Mouse (Mus musculus): ENCODE data around the gene Tbc1d10a. TPM values are rescaled to one million over a fixed set of nuclear protein-coding genes. Genes with fewer than 3 reads are reported as not detected.

Gene Tbc1d10a
- polyA plus RNA-seq, 1 experiment from 2014 or later, result 39.2 TPM

DNA sequence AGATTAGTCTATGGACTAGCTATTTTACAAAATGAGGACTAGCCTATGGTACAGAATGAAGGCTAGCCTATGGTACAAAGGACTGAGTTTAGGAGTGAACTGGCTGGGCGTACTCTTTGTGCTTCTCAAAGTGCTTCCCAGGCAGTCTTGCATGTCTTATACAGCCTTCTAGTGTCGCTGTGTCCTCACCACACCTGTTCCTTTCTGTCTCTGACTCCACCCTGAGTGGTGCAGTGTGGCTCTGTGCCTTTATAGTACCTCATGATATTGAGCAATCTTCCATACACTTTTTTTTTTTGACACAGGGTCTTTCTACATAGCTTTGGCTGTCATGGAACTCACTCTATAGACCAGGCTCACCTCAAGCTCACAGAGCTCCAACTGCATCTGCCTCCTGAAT is 44.8 kb downstream of the Tbc1d10a start:
- Histone ChIP-seq H3K9ac (no peak overlapping the region), H3K9me3 (no peaks in the 10 kb centered on the region), H3K4me3 (no peak overlapping the region), H3K4me2 (no peak overlapping the region), H3K36me3 (no peaks in the 10 kb centered on the region), H3K27ac (no peak overlapping the region), H3K27me3 (no peaks in the 10 kb centered on the region), H3K4me1 (no peaks in the 10 kb centered on the region)
- 88% methylated on average over 2 of the region's 2 CpGs for WGBS
- no peak for ATAC-seq (ENCODE audit: insufficient number of reproducible peaks, insufficient read depth, low FRiP score, low TSS enrichment, low read depth)

DNA sequence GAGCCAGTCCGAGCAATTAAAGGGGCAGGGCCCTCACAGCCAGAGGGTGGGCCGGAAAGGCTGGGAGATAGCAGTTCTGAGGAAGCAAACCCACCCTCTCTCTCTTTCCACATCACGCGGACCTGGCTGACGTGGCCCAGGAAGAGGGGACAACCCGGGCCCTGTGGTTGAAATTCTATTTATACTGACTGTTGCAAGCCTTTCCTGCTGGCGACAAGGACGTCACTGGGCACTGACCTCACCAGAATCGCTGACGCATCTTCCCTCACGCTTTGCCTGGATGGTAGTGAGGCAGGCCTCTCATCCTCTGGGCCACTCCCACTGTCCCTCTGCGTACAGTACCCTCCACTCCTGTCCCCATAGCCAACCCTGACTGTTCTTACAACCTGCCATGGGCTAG is 46.1 kb downstream of the Tbc1d10a start:
- Histone ChIP-seq H3K4me3 (no peak overlapping the region), H3K36me3 (no peaks in the 10 kb centered on the region), H3K9ac (no peak overlapping the region), H3K9me3 (no peaks in the 10 kb centered on the region), H3K27ac (no peak overlapping the region), H3K4me2 (no peak overlapping the region), H3K4me1 (no peaks in the 10 kb centered on the region), H3K27me3 (no peaks in the 10 kb centered on the region)
- ATAC-seq (ENCODE audit: insufficient number of reproducible peaks, insufficient read depth, low FRiP score, low TSS enrichment, low read depth), result no peak
- WGBS, result 57% methylated on average over 12 of the region's 12 CpGs

DNA sequence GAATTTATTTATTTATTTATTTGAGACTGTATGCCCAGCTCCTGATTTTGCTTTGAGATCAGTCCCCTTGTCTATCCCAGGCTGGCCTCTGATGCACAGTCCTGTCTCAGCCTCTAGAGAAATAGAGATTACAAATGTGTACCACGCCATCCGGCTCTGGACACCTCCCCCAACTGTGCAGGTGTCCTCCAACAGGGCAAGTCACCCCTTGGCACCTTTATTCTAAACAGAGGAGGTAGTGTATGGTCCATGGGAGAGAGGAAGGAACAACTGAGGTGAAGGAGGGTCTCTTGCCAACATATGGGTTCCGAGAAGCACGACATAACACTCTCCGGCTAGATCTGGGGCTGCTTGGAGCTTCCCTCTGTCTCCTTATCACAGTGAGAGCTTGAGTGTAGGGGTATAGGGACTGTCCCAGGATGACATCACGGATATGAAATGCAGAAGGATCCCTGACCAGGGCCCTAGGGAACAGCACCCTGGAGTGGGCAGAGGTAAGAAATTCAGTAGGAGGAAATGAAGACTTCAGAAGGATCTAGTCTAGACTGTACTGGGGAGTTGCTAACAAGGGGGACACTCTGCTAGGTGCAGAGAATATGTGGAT is 48.6 kb downstream of the Tbc1d10a start:
- Histone ChIP-seq H3K4me2 (no peak overlapping the region), H3K9me3 (0 out of 2 replicates have a peak, but pooled peaks cover 3% of the 10 kb centered on the region), H3K4me3 (no peak overlapping the region), H3K36me3 (no peaks in the 10 kb centered on the region), H3K4me1 (no peaks in the 10 kb centered on the region), H3K27ac (no peak overlapping the region), H3K27me3 (no peaks in the 10 kb centered on the region), H3K9ac (no peak overlapping the region)
- ATAC-seq (ENCODE audit: insufficient number of reproducible peaks, insufficient read depth, low FRiP score, low TSS enrichment, low read depth), result no peak
- WGBS, result 88% methylated on average over 6 of the region's 6 CpGs

DNA sequence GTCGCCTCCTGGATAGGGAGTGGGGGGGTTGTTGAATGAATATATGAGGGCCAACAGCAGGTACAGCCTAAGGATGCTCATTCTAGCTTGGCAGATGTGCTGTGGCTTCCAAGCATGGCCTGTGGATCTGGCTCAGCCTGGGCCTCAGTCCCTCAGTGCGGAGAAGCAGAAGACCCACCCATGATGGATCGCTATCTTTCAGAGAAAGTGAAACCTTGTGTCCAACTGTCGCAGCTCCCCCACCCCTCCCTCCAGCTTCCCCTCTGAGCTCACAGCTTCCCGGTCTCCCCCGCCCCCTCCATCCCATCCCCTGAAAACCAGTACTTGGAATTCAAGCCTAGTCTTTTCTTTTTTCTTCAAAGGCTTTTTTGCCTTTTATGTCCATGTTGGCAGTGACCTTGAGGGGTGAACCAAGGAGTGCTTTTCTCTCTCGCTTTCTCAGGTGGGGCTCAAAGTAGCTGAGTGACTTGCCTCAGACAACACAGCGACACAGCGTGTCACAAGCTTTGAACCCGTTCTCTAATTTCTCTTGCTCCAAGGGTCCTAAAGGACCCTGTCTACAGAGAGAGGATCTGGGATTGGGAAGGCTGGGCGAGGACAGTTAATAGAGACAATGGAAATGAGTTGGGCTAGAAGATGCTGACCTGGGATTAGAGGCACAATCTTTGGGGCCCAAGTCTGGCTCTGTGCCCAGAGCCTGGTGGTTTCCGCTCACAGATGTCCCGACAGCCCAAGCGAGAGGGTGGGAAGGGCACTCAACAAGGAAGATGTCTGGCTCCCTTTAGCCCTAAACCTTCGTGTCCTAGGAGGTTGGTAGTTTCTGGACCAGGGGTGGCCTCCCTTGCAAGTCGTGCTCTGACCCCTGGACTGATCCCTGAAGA is 49.3 kb downstream of the Tbc1d10a start, which contains the start of gene Osm:
Gene Osm (plus strand): TSS at position 756 of the 881 bp plus-strand sequence.
- no peaks in the 10 kb centered on the region for H3K36me3 ChIP-seq
- 0 out of 2 replicates have a peak, but pooled peaks cover 3% of the 10 kb centered on the region for H3K9me3 ChIP-seq
- no peak within 1 kb of the TSS for H3K4me2 ChIP-seq
- no peak within 1 kb of the TSS for H3K4me3 ChIP-seq
- ATAC-seq (ENCODE audit: insufficient number of reproducible peaks, insufficient read depth, low FRiP score, low TSS enrichment, low read depth), result no peak
- WGBS, result 74% methylated on average over 16 of the region's 16 CpGs
- no peak within 1 kb of the TSS for H3K27ac ChIP-seq
- no peak within 1 kb of the TSS for H3K9ac ChIP-seq
- H3K4me1 ChIP-seq, result no peaks in the 10 kb centered on the region
- H3K27me3 ChIP-seq, result no peaks in the 10 kb centered on the region

DNA sequence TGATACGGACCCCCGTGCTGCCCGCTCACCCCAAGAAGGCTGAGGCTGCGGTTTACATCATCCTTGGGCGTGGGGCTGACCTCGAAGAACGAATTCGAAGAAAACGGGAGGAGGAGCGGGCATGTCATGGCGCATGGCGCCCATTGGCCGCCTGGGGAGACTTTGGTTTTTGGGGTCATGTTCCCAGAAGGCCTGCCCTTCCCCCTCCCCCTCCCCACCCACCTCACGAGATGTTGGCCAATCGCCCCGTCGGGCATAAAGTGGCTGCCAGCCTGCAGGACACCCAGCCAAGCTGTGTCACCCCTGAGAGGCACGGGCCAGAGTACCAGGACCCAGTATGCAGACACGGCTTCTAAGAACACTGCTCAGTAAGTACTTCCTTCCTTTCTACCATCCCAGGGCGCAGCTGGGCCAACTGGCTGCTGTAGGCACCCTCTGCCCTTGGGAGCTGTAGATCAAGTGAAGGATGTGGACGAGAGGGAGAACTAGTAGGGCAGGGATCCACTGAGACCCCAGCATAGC is 50.0 kb downstream of the Tbc1d10a start:
- ATAC-seq (ENCODE audit: insufficient number of reproducible peaks, insufficient read depth, low FRiP score, low TSS enrichment, low read depth), result no peak
- H3K4me1 ChIP-seq, result no peaks in the 10 kb centered on the region

DNA sequence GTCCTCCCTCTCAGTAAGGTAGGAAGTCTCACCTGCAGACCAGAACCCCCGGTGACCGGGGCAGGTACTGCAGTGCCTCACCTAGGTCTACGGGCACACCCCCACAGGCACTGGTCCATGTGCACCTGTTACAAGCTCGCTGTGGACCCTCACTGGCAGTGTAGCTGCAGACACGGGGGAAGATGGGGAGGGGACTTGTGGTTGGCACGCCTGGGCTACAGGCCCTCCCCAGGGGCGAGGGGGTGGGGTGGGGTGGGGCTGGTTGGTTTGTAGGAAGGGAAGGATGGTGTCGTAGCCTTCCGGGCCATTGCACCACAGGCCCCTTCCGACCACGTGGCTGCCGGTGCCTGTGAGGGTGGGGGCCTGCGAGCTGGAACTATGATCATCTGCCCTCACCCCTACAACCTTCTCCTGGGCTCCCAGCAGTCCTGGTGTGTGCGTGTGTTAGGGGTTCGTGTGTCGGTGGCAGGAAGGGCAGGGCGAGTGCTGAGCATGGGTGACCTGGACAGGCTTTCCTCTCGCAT is 50.9 kb downstream of the Tbc1d10a start:
- H3K4me1 ChIP-seq, result no peaks in the 10 kb centered on the region
- H3K4me2 ChIP-seq, result no peak overlapping the region
- no peaks in the 10 kb centered on the region for H3K36me3 ChIP-seq
- no peak for ATAC-seq (ENCODE audit: insufficient number of reproducible peaks, insufficient read depth, low FRiP score, low TSS enrichment, low read depth)
- 82% methylated on average over 18 of the region's 18 CpGs for WGBS
- H3K9ac ChIP-seq, result no peak overlapping the region
- H3K27ac ChIP-seq, result no peak overlapping the region
- no peak overlapping the region for H3K4me3 ChIP-seq
- 0 out of 2 replicates have a peak, but pooled peaks cover 3% of the 10 kb centered on the region for H3K9me3 ChIP-seq
- H3K27me3 ChIP-seq, result no peaks in the 10 kb centered on the region

More for the DNA sequence above, 50.0 kb downstream of the Tbc1d10a start:
- Histone ChIP-seq H3K4me2 (no peak overlapping the region), H3K9ac (no peak overlapping the region), H3K9me3 (0 out of 2 replicates have a peak, but pooled peaks cover 3% of the 10 kb centered on the region), H3K36me3 (no peaks in the 10 kb centered on the region), H3K4me3 (no peak overlapping the region), H3K27ac (no peak overlapping the region), H3K27me3 (no peaks in the 10 kb centered on the region)
- WGBS, result 92% methylated on average over 21 of the region's 21 CpGs

DNA sequence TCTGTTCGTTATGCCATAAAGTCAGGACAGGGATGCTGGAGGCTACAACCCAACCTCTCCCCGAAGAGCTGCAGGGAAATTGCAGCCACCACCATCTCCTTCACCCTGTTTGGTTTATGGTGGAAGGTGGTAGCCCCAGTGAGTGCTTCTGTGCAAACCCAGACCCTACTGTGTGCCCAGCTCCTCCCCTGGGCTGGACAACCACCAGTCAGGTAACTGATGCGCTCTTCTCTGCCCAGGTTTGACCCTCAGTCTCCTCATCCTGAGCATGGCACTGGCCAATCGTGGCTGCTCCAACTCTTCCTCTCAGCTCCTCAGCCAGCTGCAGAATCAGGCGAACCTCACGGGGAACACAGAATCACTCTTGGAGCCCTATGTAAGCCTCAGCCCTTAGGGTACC is 51.6 kb downstream of the Tbc1d10a start:
- Histone ChIP-seq H3K36me3 (no peaks in the 10 kb centered on the region), H3K4me3 (no peak overlapping the region), H3K27me3 (no peaks in the 10 kb centered on the region), H3K4me1 (no peaks in the 10 kb centered on the region), H3K4me2 (no peak overlapping the region), H3K9ac (no peak overlapping the region), H3K9me3 (0 out of 2 replicates have a peak, but pooled peaks cover 3% of the 10 kb centered on the region), H3K27ac (no peak overlapping the region)
- WGBS, result 87% methylated on average over 6 of the region's 6 CpGs
- ATAC-seq (ENCODE audit: insufficient number of reproducible peaks, insufficient read depth, low FRiP score, low TSS enrichment, low read depth), result no peak

DNA sequence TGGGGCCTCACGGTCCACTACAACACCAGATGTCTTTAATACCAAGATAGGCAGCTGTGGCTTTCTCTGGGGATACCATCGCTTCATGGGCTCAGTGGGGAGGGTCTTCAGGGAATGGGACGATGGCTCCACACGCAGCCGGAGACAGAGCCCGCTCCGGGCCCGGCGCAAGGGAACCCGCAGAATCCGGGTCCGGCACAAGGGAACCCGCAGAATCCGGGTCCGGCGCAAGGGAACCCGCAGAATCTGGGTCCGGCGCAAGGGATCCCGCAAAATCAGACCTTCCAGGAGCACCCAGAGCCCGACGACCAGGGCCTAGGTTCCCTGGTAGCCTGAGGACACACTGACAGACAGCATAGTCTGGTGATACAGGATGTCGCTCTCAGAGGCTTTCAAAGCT is 53.1 kb downstream of the Tbc1d10a start:
- no peak overlapping the region for H3K4me2 ChIP-seq
- H3K36me3 ChIP-seq, result no peaks in the 10 kb centered on the region
- no peak for ATAC-seq (ENCODE audit: insufficient number of reproducible peaks, insufficient read depth, low FRiP score, low TSS enrichment, low read depth)

DNA sequence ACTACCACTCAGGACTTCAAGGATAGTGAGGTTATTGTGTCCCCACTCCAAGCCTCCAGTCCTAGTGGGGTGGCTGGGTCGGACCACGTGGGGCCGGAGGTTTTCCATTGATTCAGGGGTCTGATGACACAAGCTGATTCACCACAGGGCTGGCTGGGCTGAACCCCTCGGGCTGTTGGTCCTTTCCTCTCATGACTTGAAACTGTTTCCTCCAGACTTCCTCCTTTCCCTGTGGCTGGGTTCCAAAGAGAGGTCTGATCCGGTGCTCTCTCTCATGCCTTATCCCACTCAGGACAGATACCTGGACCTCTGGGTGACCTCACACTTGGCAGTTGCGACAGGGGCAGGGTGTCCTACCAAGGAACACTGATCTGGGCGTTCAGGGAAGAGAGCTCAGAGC is 53.6 kb downstream of the Tbc1d10a start:
- Histone ChIP-seq H3K4me2 (no peak overlapping the region), H3K4me1 (no peaks in the 10 kb centered on the region), H3K4me3 (no peak overlapping the region), H3K9me3 (0 out of 2 replicates have a peak, but pooled peaks cover 3% of the 10 kb centered on the region), H3K36me3 (no peaks in the 10 kb centered on the region), H3K27ac (no peak overlapping the region), H3K27me3 (no peaks in the 10 kb centered on the region), H3K9ac (no peak overlapping the region)
- ATAC-seq (ENCODE audit: insufficient number of reproducible peaks, insufficient read depth, low FRiP score, low TSS enrichment, low read depth), result no peak
- 63% methylated on average over 7 of the region's 7 CpGs for WGBS

More for the DNA sequence above, 53.1 kb downstream of the Tbc1d10a start:
- H3K4me1 ChIP-seq, result no peaks in the 10 kb centered on the region
- no peak overlapping the region for H3K9ac ChIP-seq
- 0 out of 2 replicates have a peak, but pooled peaks cover 3% of the 10 kb centered on the region for H3K9me3 ChIP-seq
- WGBS, result 84% methylated on average over 23 of the region's 23 CpGs
- H3K4me3 ChIP-seq, result no peak overlapping the region
- H3K27me3 ChIP-seq, result no peaks in the 10 kb centered on the region
- H3K27ac ChIP-seq, result no peak overlapping the region

DNA sequence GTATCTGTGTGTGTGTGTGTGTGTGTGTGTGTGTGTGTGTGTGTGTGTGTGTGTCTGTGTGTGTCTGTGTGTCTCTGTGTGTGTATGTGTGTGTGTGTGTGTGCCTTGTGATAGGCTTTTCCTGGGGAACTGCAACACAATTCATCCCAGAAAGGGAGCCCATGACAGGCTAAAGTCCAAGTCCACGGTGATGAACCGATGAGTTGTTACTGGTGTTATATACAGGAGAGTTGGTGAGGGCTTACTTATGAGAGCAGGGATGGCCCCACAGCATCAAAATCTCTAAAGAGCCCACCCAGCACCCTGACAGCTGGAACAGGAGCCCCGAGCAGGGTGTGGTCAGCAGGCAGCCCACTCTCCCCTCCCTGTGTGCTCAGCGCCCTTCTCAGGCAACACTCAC is 54.6 kb downstream of the Tbc1d10a start:
- WGBS, result 77% methylated on average over 4 of the region's 4 CpGs
- Histone ChIP-seq H3K4me3 (no peak overlapping the region), H3K27ac (no peak overlapping the region), H3K4me1 (no peaks in the 10 kb centered on the region; the same call in 1 of the 2 replicates), H3K27me3 (no peaks in the 10 kb centered on the region), H3K4me2 (no peak overlapping the region), H3K9ac (no peak overlapping the region), H3K36me3 (no peaks in the 10 kb centered on the region), H3K9me3 (0 out of 2 replicates have a peak, but pooled peaks cover 3% of the 10 kb centered on the region)
- no peak for ATAC-seq (ENCODE audit: insufficient number of reproducible peaks, insufficient read depth, low FRiP score, low TSS enrichment, low read depth)

DNA sequence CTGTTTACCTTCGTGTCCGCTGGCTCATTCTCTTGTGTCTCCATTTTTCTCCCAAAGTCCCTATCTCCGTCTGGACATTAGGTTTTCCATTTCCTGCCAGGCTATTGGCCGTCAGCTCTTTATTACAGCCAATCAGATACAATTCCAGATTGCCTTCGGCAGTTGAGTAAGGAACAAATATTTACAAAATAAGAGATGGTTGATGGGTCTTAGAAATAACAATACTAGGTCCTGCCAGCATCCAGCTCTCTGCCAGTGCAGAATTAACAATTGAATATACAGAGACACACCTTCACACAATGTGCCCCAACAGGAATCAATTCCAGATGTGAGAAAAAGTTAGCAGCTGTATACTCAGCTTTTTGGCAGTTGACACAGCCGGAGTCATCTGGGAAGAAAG is 59.5 kb downstream of the Tbc1d10a start:
- Histone ChIP-seq H3K27me3 (no peaks in the 10 kb centered on the region), H3K4me1 (peaks cover 4% of the 10 kb centered on the region; the same call in 1 of the 2 replicates), H3K27ac (no peak overlapping the region), H3K36me3 (no peaks in the 10 kb centered on the region), H3K4me3 (no peak overlapping the region), H3K4me2 (no peak overlapping the region), H3K9ac (no peak overlapping the region), H3K9me3 (no peaks in the 10 kb centered on the region)
- WGBS, result 53% methylated on average over 6 of the region's 6 CpGs
- ATAC-seq (ENCODE audit: insufficient number of reproducible peaks, insufficient read depth, low FRiP score, low TSS enrichment, low read depth), result no peak

All from embryonic facial prominence, embryonic 13.5 days (tissue).